Mouse (Mus musculus) heart, adult 2 months (tissue): Measurements from ENCODE around the gene Cc2d2a. TPM values are rescaled to one million over a fixed set of nuclear protein-coding genes. Genes with fewer than 3 reads are reported as not detected.
A peak's percentile ranks its signal among the peaks of the same experiment; 100 is the strongest.

Experiments
- DNase-seq, 2 experiments: peaks; one replicate each; pipeline ENCODE4 v3.0.0; 2021
- H3K27ac ChIP-seq: fragments of 200-600 bp; 2 replicates; pipeline ENCODE4 v1.8.1; 2022
- H3K27me3 ChIP-seq: fragments of 200-500 bp; 2 replicates; pipeline ENCODE4 v1.6.1; 2012; ENCODE audit warnings: mild to moderate bottlenecking, low read length, inconsistent platforms, mixed read lengths; ENCODE audit not compliant: control insufficient read depth, insufficient read depth
- H3K36me3 ChIP-seq: fragments of 200-500 bp; 2 replicates; pipeline ENCODE4 v1.6.1; 2012; ENCODE audit warnings: low read length, inconsistent platforms; ENCODE audit not compliant: control insufficient read depth, insufficient read depth
- H3K4me1 ChIP-seq: fragments of 200-500 bp; 2 replicates; pipeline ENCODE4 v1.6.1; 2011; ENCODE audit warnings: low read length; ENCODE audit not compliant: control insufficient read depth, insufficient read depth
- H3K4me3 ChIP-seq: fragments of 200-600 bp; 2 replicates; pipeline ENCODE4 v1.8.1; 2022
- H3K79me2 ChIP-seq: fragments of 200-500 bp; replicated peaks from 2 replicates; pipeline ENCODE4 v1.6.1; 2012; ENCODE audit warnings: mild to moderate bottlenecking, inconsistent platforms, low read length, moderate library complexity, mixed read lengths; ENCODE audit not compliant: control insufficient read depth, insufficient read depth
- H3K9ac ChIP-seq: fragments of 200-500 bp; 2 replicates; pipeline ENCODE4 v1.6.1; 2012; ENCODE audit warnings: low read depth, mild to moderate bottlenecking, control low read depth, inconsistent platforms, low read length, mixed read lengths
- CTCF ChIP-seq: fragments of 200-600 bp; IDR thresholded peaks from 2 replicates; pipeline ENCODE4 v1.8.1; 2022; ENCODE audit warnings: antibody characterized with exemption, mild to moderate bottlenecking, moderate library complexity
- EP300 ChIP-seq: fragments of 200-500 bp; IDR thresholded peaks from 2 replicates; pipeline ENCODE4 v1.6.1; 2011; ENCODE audit warnings: low read depth, low read length, control low read depth; ENCODE audit not compliant: insufficient read depth
- POLR2A ChIP-seq: fragments of 200-500 bp; IDR thresholded peaks from 2 replicates; pipeline ENCODE4 v1.6.1; 2011; ENCODE audit warnings: mild to moderate bottlenecking, low read depth, low read length, control low read depth; ENCODE audit not compliant: insufficient read depth
- WGBS: fragments of 180-500 bp; shearing (Covaris S2); methylation state at CpG from one replicate; pipeline ENCODE4 v1.1.7; 2018; 5-methylcytosine and 5-hydroxymethylcytosine counted together
- intact Hi-C: fragments of 180-260 bp; cut with DNase I; formaldehyde crosslinking; loops from one replicate; pipeline ENCODE4 v1.15.1; 2025
- polyA plus RNA-seq: library from polyadenylated mRNA; depleted of rRNA; stranded (reverse); fragments of >200 nt; gene quantifications from 2 replicates; pipeline ENCODE4 v1.2.3, GENCODE M21; 2012
- total RNA-seq, 2 experiments: library from RNA; stranded (reverse); gene quantifications; 2 replicates each; pipeline ENCODE4 v1.2.3; 2021

The Cc2d2a gene
- total and polyA plus RNA-seq, 3 experiments: 4.2 to 8.6 (median 6.6) TPM

GRCm38 (mm10) chr5:43645020-43645419, 17.1 kb upstream of the Cc2d2a start:
- DNase-seq: no peak
- Histone ChIP-seq H3K36me3 (no peaks in the 10 kb centered on the region), H3K27me3 (no peaks in the 10 kb centered on the region), H3K79me2 (no peaks in the 10 kb centered on the region), H3K9ac (no peak overlapping the region), H3K27ac (no peak overlapping the region), H3K4me3 (no peak overlapping the region), H3K4me1 (no peaks in the 10 kb centered on the region)
- intact Hi-C loops: no loop called here
- 69% methylated on average over 4 of the region's 4 CpGs for WGBS
- TF ChIP-seq CTCF: no peak
- TF ChIP-seq EP300: no peak
- TF ChIP-seq POLR2A: no peak

- Histone ChIP-seq H3K27me3 (no peaks in the 10 kb centered on the region), H3K4me3 (no peak overlapping the region), H3K36me3 (no peaks in the 10 kb centered on the region), H3K9ac (no peak overlapping the region), H3K79me2 (no peaks in the 10 kb centered on the region), H3K27ac (no peak overlapping the region), H3K4me1 (no peaks in the 10 kb centered on the region)
- 59% methylated on average over 12 of the region's 12 CpGs for WGBS
- intact Hi-C loops: no loop called here
- no peak for DNase-seq
- TF ChIP-seq POLR2A (no peak), EP300 (no peak), CTCF (no peak)
Measured at GRCm38 (mm10) chr5:43647098-43647774, 14.9 kb upstream of the Cc2d2a start.

GRCm38 (mm10) chr5:43661498-43661897, 648 bp upstream of the Cc2d2a start:
- Histone ChIP-seq H3K79me2 (no peaks in the 10 kb centered on the region), H3K4me3 (peak overlapping the region; percentile 56; the same call in 1 of the 2 replicates), H3K9ac (no peak overlapping the region), H3K27ac (peak overlapping the region; percentile 89), H3K36me3 (no peaks in the 10 kb centered on the region), H3K27me3 (no peaks in the 10 kb centered on the region), H3K4me1 (peaks cover 7% of the 10 kb centered on the region)
- no peak for TF ChIP-seq EP300
- no peak for TF ChIP-seq CTCF
- no peak for TF ChIP-seq POLR2A
- intact Hi-C loops: loop anchor here (10.0 kb wide), 1 partner anchor 427 kb away; the partner anchor contains the start of gene Cpeb2
- WGBS: 81% methylated on average over 3 of the region's 3 CpGs
- DNase-seq: no peak

GRCm38 (mm10) chr5:43663531-43663930, 1.4 kb downstream of the Cc2d2a start:
- DNase-seq: peak in 1 of 2 experiments; percentile 6
- no peaks in the 10 kb centered on the region for H3K79me2 ChIP-seq
- intact Hi-C loops: loop anchor here (10.0 kb wide), 1 partner anchor 429 kb away; the partner anchor contains the start of gene Cpeb2
- no peak overlapping the region for H3K9ac ChIP-seq
- H3K4me1 ChIP-seq: peaks cover 7% of the 10 kb centered on the region
- H3K4me3 ChIP-seq: peak overlapping the region; percentile 56
- H3K27me3 ChIP-seq: no peaks in the 10 kb centered on the region
- TF ChIP-seq CTCF: no peak
- no peak for TF ChIP-seq POLR2A
- no peak for TF ChIP-seq EP300
- H3K36me3 ChIP-seq: no peaks in the 10 kb centered on the region
- peak overlapping the region; percentile 89; the same call in 1 of the 2 replicates for H3K27ac ChIP-seq
- 39% methylated on average over 6 of the region's 6 CpGs for WGBS

GRCm38 (mm10) chr5:43665144-43665543, 3.0 kb downstream of the Cc2d2a start:
- H3K36me3 ChIP-seq: no peaks in the 10 kb centered on the region
- no peak overlapping the region for H3K9ac ChIP-seq
- no peak for TF ChIP-seq CTCF
- no peak for TF ChIP-seq POLR2A
- no peak for TF ChIP-seq EP300
- H3K27me3 ChIP-seq: no peaks in the 10 kb centered on the region
- no peak overlapping the region for H3K27ac ChIP-seq
- peak; percentile 29 to 43 for DNase-seq
- peaks cover 7% of the 10 kb centered on the region for H3K4me1 ChIP-seq
- peak overlapping the region; percentile 32; the same call in 1 of the 2 replicates for H3K4me3 ChIP-seq
- no peaks in the 10 kb centered on the region for H3K79me2 ChIP-seq
- 27% methylated on average over 5 of the region's 5 CpGs for WGBS
- intact Hi-C loops: loop anchor here (10.0 kb wide), 1 partner anchor 430 kb away; the partner anchor contains the start of gene Cpeb2

- Histone ChIP-seq H3K4me1 (peaks cover 1% of the 10 kb centered on the region; the same call in 1 of the 2 replicates), H3K27me3 (no peaks in the 10 kb centered on the region), H3K36me3 (no peaks in the 10 kb centered on the region), H3K27ac (no peak overlapping the region), H3K79me2 (no peaks in the 10 kb centered on the region), H3K9ac (no peak overlapping the region), H3K4me3 (no peak overlapping the region)
- no peak for DNase-seq
- 52% methylated on average over 8 of the region's 8 CpGs for WGBS
- intact Hi-C loops: loop anchor here (10.0 kb wide), 1 partner anchor 434 kb away; the partner anchor contains the start of gene Cpeb2
- TF ChIP-seq CTCF (no peak), POLR2A (no peak), EP300 (no peak)
Measured at GRCm38 (mm10) chr5:43669118-43669645, 7.0 kb downstream of the Cc2d2a start.
